In the genomic region with DNA sequence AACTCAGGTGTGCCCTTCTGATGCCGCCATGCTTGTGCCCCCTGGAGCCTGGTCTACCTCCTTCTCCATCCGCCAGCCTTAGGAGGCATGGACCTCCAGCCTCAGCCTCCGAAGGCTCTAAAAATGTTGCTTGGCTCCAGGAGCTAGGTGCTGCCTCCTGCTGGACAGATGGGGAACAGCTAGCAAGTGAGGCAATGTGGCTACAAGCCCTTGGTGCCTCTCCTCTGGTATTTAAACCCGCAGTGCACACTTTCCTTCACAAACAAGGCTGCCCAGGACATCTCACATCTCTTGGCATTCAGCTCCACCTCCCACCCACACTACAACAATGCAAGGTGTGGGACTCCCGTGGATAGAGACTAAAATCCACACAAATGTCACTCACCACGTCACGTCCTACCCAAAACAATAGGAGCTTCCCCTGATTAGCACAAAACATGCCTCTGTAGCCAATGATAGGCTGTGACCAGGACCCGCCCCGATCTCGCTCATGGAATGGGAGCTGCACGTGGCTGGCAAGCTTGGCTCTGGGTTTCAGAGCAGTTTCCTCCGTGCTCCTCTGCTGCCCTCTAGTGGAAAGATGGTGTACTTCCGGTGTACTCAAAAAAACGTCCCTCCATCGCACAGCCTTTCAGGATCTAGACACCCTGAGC, we compare ENCODE assay signal across 8 mouse cellular contexts. TPM values are rescaled to one million over a fixed set of nuclear protein-coding genes. Genes with fewer than 3 reads are reported as not detected.
DNase-seq lines count a peak whose midpoint lies in the region; ATAC-seq and TF ChIP-seq lines count a peak whose summit lies in the region.

No protein-coding gene starts in this region.

- DNase-seq in G1E (ENCODE audit: low spot score), result peak; percentile 87
- peak; percentile 73 to 80 for DNase-seq in cerebellum, adult 18-20 months
- DNase-seq in forebrain, postnatal 0 days, result peak; percentile 99
- DNase-seq in layer of hippocampus, adult 9-10 months (ENCODE audit: low spot score), result peak; percentile 93
- peak; percentile 86 for DNase-seq in ovary, postnatal 10 days (ENCODE audit: low spot score)
- DNase-seq in thymus, postnatal 10 days (ENCODE audit: low spot score in 2 of 2), result peak; percentile 60 to 87

- TF ChIP-seq CTCF in G1E (IDR thresholded peaks at IDR 0.05; ENCODE audit: low read depth, low read length), result peak; percentile 97
- peak; percentile 97 for TF ChIP-seq CTCF in forebrain, postnatal 0 days (IDR thresholded peaks at IDR 0.05; ENCODE audit: low read depth)

- peak overlapping the region; percentile 42 for H3K4me2 ChIP-seq in forebrain, postnatal 0 days (ENCODE audit: low read depth)
- peak overlapping the region; percentile 52 for H3K4me2 ChIP-seq in lung, embryonic 16.5 days (ENCODE audit: low read depth, low read length)

- H3K4me1 ChIP-seq in G1E (ENCODE audit: insufficient read depth, low read depth, low read length), result peaks cover 18% of the 10 kb centered on the region
- H3K4me1 ChIP-seq in forebrain, postnatal 0 days (ENCODE audit: insufficient read depth), result no peaks in the 10 kb centered on the region
- peaks cover 12% of the 10 kb centered on the region for H3K4me1 ChIP-seq in lung, embryonic 16.5 days (replicated peaks; ENCODE audit: control insufficient read depth, insufficient read depth, low read length)

- WGBS in forebrain, postnatal 0 days, result 3% methylated on average over 15 of the region's 15 CpGs
- 2% methylated on average over 15 of the region's 15 CpGs for WGBS in lung, embryonic 16.5 days

- no peaks in the 10 kb centered on the region for H3K36me3 ChIP-seq in G1E (replicated peaks)
- H3K36me3 ChIP-seq in forebrain, postnatal 0 days (ENCODE audit: insufficient read depth), result no peaks in the 10 kb centered on the region
- no peaks in the 10 kb centered on the region for H3K36me3 ChIP-seq in lung, embryonic 16.5 days (ENCODE audit: control insufficient read depth, insufficient read depth, low read length)

- ATAC-seq in G1E (ENCODE audit: extremely low read depth, insufficient number of reproducible peaks, low FRiP score, poor library complexity, severe bottlenecking), result peak; percentile 95
- peak; percentile 99 for ATAC-seq in forebrain, postnatal 0 days
- peak; percentile 93 to 97 for ATAC-seq in hematopoietic stem cell, adult 5-6 weeks (replicated peaks in 1 of 2; ENCODE audit: insufficient read depth in 1 of 2, low FRiP score in 2 of 2, low TSS enrichment in 1 of 2, low read depth in 1 of 2, poor library complexity in 2 of 2, severe bottlenecking in 2 of 2)
- peak; percentile 93 for ATAC-seq in lung, embryonic 16.5 days (ENCODE audit: low read depth)

- peak overlapping the region; percentile 28; the same call in 1 of the 2 replicates for H3K4me3 ChIP-seq in G1E (ENCODE audit: low read depth, low read length)
- H3K4me3 ChIP-seq in forebrain, postnatal 0 days (ENCODE audit: low read depth, low read length), result peak overlapping the region; percentile 16
- peak overlapping the region; percentile 32 for H3K4me3 ChIP-seq in lung, embryonic 16.5 days (ENCODE audit: low read length)

- H3K27me3 ChIP-seq in G1E (ENCODE audit: insufficient read depth, low read length), result peaks cover 6% of the 10 kb centered on the region; the same call in 1 of the 2 replicates
- no peaks in the 10 kb centered on the region for H3K27me3 ChIP-seq in forebrain, postnatal 0 days (ENCODE audit: insufficient read depth, low read length)
- no peaks in the 10 kb centered on the region for H3K27me3 ChIP-seq in lung, embryonic 16.5 days (ENCODE audit: control insufficient read depth, insufficient read depth, low read depth, low read length)

- peak overlapping the region; percentile 62 for H3K27ac ChIP-seq in forebrain, postnatal 0 days (ENCODE audit: low read depth, low read length)
- H3K27ac ChIP-seq in lung, embryonic 16.5 days (ENCODE audit: low read length), result peak overlapping the region; percentile 63

- peak overlapping the region; percentile 34; the same call in 1 of the 2 replicates for H3K9ac ChIP-seq in forebrain, postnatal 0 days
- H3K9ac ChIP-seq in lung, embryonic 16.5 days (ENCODE audit: low read length), result peak overlapping the region; percentile 45

- peaks cover 3% of the 10 kb centered on the region; the same call in 1 of the 2 replicates for H3K9me3 ChIP-seq in G1E (replicated peaks)
- no peaks in the 10 kb centered on the region for H3K9me3 ChIP-seq in forebrain, postnatal 0 days (ENCODE audit: low read length)
- H3K9me3 ChIP-seq in lung, embryonic 16.5 days (ENCODE audit: control insufficient read depth, low read length), result no peaks in the 10 kb centered on the region

RNA-seq across cellular contexts. Expression of gene Krt8, which starts 20.2 kb away (rescaled TPM):
- not detected in 2 replicates for total RNA-seq in G1E (2014; fragmentation: Nextera tagmentation)
- not detected in 2 replicates for total RNA-seq in G1E (2017)
- polyA plus RNA-seq in G1E (2012), result not detected in 2 replicates
- 1.5 and 2.2 TPM in 2 replicates for total RNA-seq in forebrain, postnatal 0 days (2014; rRNA removed)
- polyA plus RNA-seq in forebrain, postnatal 0 days (2015; fragmentation: Nextera tagmentation; extraction: Ambion mirVana), result 3.1 and 3.9 TPM in 2 replicates
- 0.65 and 1.3 TPM in 2 replicates for total RNA-seq in hematopoietic stem cell, adult 5-6 weeks (2017)
- polyA plus RNA-seq in lung, embryonic 16.5 days (2015; fragmentation: Nextera tagmentation; extraction: Ambion mirVana), result 402 and 445 TPM in 2 replicates

RNA-seq across cellular contexts. Expression of gene Krt78, which starts 30.0 kb away (rescaled TPM):
- total RNA-seq in G1E (2014; fragmentation: Nextera tagmentation) (not detected in 2 replicates), G1E (2017) (0.05 TPM in 1 of 2 replicates, not detected in the other)
- polyA plus RNA-seq in G1E (2012), result not detected in 2 replicates
- total RNA-seq in forebrain, postnatal 0 days (2014; rRNA removed), result not detected in 2 replicates
- not detected in 2 replicates for polyA plus RNA-seq in forebrain, postnatal 0 days (2015; fragmentation: Nextera tagmentation; extraction: Ambion mirVana)
- total RNA-seq in hematopoietic stem cell, adult 5-6 weeks (2017), result not detected in 2 replicates
- 0.10 and 0.21 TPM in 2 replicates for polyA plus RNA-seq in lung, embryonic 16.5 days (2015; fragmentation: Nextera tagmentation; extraction: Ambion mirVana)

RNA-seq across cellular contexts. Expression of gene Krt18, which starts 43.9 kb away (rescaled TPM):
- total RNA-seq in G1E (2014; fragmentation: Nextera tagmentation), result not detected in 2 replicates
- total RNA-seq in G1E (2017), result not detected in 2 replicates
- 0.04 TPM in 1 of 2 replicates, not detected in the other for polyA plus RNA-seq in G1E (2012)
- 3.4 and 4.3 TPM in 2 replicates for total RNA-seq in forebrain, postnatal 0 days (2014; rRNA removed)
- polyA plus RNA-seq in forebrain, postnatal 0 days (2015; fragmentation: Nextera tagmentation; extraction: Ambion mirVana), result 7.0 and 9.5 TPM in 2 replicates
- total RNA-seq in hematopoietic stem cell, adult 5-6 weeks (2017), result 58.8 and 66.5 TPM in 2 replicates
- 263 and 293 TPM in 2 replicates for polyA plus RNA-seq in lung, embryonic 16.5 days (2015; fragmentation: Nextera tagmentation; extraction: Ambion mirVana)

RNA-seq across cellular contexts. Expression of gene Krt79, which starts 44.0 kb away (rescaled TPM):
- total RNA-seq in G1E (2014; fragmentation: Nextera tagmentation) (not detected in 2 replicates), G1E (2017) (0.12 TPM in 1 of 2 replicates, not detected in the other)
- not detected in 2 replicates for polyA plus RNA-seq in G1E (2012)
- total RNA-seq in forebrain, postnatal 0 days (2014; rRNA removed), result 0.14 and 0.31 TPM in 2 replicates
- polyA plus RNA-seq in forebrain, postnatal 0 days (2015; fragmentation: Nextera tagmentation; extraction: Ambion mirVana), result 0.34 and 0.44 TPM in 2 replicates
- not detected in 2 replicates for total RNA-seq in hematopoietic stem cell, adult 5-6 weeks (2017)
- 0.80 and 1.2 TPM in 2 replicates for polyA plus RNA-seq in lung, embryonic 16.5 days (2015; fragmentation: Nextera tagmentation; extraction: Ambion mirVana)

RNA-seq across cellular contexts. Expression of gene Krt4, which starts 59.5 kb away (rescaled TPM):
- not detected in 2 replicates for total RNA-seq in G1E (2014; fragmentation: Nextera tagmentation)
- total RNA-seq in G1E (2017), result 0.06 and 0.11 TPM in 2 replicates
- polyA plus RNA-seq in G1E (2012), result not detected in 2 replicates
- total RNA-seq in forebrain, postnatal 0 days (2014; rRNA removed), result not detected in 2 replicates
- not detected in 2 replicates for polyA plus RNA-seq in forebrain, postnatal 0 days (2015; fragmentation: Nextera tagmentation; extraction: Ambion mirVana)
- not detected in 2 replicates for total RNA-seq in hematopoietic stem cell, adult 5-6 weeks (2017)
- 14.2 and 23.3 TPM in 2 replicates for polyA plus RNA-seq in lung, embryonic 16.5 days (2015; fragmentation: Nextera tagmentation; extraction: Ambion mirVana)

Comparison
In these comparisons a context has a peak if more than half of its experiments do, and no peak if none do; other contexts are left out.
1. Peak in every context shown above with its lines: DNase-seq, ATAC-seq, H3K4me3 ChIP-seq and H3K27ac ChIP-seq.
2. RNA of gene Krt18, which starts 43.9 kb away (total RNA-seq): 58.8 to 66.5 TPM in hematopoietic stem cell, adult 5-6 weeks; 3.4 to 4.3 TPM in forebrain, postnatal 0 days and not detected in G1E; every median in the first group is over 10 times any median in the second.